Mouse (Mus musculus): ENCODE data around the gene Mlh1.
A peak's percentile ranks its signal among the peaks of the same experiment; 100 is the strongest.

The Mlh1 gene

DNA sequence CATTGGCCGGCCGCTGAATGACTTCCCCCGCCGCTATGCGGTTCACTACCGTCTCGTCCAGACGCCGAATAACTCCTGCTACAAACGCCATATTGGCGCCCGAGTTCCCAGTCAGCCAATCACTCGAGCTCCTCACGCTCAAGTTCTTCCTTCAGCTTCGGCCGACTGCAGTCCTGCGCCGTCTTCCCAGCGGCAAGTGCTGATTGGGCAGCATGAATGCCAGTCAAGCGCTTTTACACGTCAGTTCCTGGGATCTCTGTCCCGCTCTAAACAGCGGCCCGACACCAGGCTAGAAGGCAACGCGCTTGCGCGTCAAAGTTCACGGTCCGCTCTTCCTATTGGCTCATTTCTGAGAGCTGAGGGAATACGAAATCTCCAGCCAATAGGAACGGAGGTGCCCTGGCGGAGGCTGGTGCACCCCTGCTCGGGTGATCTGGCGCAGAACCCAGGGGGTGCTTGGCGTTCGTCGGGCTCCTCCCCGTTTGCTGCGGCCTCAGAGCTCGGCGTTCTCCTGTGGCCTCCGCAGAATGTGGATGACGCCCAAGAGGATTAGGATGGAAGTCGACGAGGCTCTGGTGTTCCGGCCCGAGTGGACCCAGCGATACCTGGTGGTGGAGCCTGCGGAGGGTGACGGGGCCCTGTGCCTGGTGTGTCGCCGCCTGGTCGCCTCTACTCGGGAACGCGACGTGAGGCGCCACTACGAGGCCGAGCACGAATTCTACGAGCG lies at the start of gene Mlh1, which contains the start of gene Epm2aip1:
Mlh1 (minus strand) TSS at position 358 of the 727 bp plus-strand sequence.
Epm2aip1 (plus strand) TSS at position 496 of the 727 bp plus-strand sequence.
- peak; percentile 100 for DNase-seq

DNA sequence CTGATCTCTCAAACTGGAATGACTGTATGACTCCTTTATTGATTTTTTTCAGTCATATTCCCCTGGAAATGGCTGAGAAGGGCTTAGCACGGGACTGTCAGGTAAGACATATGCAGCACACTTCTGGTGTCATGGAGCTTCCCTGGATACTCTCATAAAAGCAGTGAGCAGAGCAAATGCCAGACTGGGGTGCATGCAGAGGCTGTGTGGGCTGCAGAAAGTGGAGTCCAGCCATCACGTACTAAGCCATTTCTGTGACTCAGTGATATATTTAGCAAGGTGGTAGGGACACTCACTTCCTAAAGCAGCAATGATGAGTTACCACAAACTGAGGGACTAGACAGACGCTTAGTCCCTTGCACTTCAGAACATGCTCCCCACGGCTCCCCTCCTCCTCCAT lies 49.3 kb upstream of the Mlh1 start:
- no peak for DNase-seq

GRCm38 (mm10) chr9:111314219-111314618 lies 42.6 kb upstream of the Mlh1 start:
- DNase-seq = peak; percentile 72

- DNase-seq = no peak
Observed at GRCm38 (mm10) chr9:111313793-111314192, 42.2 kb upstream of the Mlh1 start.

DNA sequence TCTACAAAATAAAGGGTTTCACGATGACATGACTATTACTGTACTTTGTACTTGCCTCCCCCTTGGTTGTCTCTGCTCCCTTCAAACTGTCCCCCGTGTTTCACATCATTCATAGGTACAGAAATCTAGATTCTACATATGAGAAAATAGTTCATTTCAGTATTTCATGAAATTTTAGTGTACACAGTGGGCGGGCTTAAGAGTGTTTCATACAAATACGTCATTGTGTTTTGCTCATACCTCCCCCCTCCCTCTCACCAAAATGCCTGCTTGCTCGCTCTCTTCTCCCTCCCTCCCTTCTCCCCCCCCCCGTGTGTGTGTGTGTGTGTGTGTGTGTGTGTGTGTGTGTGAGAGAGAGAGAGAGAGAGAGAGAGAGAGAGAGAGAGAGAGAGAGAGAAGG lies 41.7 kb upstream of the Mlh1 start:
- no peak for DNase-seq

DNA sequence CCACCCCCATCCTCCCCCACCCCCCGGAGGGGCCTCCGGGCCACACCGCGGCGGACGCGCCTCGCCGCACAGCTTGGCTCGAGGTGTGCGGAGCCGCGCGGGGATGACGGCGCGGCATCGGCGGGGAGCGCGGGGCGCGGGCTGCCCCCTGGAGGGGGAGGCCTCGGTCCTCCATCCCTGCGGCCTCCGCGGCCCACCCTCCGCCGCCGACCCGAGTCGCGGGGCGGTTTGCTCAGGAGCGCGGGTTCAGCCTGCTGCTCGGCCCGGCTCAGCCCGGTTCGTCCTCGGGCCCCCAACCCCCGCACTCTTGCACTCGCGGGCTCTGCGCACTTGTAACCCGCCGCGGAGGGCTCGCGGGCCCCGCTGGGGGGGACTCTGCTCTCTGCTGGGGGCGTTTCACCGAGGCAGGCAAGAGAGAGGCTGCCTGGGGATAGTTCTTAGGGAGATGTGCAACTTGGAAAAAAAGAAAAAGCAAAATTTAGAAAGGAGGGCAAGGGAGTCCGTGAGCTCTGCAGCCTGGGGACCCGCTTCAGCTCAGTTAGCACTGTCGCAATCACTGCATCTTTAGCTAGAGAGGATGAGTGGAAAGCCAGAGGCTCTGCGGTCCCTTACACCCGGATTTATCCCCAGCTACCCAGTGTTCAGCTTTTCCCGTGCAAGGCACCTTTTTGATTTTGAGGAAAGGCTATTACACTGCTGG lies 41.0 kb upstream of the Mlh1 start:
- peak; percentile 18 for DNase-seq

DNA sequence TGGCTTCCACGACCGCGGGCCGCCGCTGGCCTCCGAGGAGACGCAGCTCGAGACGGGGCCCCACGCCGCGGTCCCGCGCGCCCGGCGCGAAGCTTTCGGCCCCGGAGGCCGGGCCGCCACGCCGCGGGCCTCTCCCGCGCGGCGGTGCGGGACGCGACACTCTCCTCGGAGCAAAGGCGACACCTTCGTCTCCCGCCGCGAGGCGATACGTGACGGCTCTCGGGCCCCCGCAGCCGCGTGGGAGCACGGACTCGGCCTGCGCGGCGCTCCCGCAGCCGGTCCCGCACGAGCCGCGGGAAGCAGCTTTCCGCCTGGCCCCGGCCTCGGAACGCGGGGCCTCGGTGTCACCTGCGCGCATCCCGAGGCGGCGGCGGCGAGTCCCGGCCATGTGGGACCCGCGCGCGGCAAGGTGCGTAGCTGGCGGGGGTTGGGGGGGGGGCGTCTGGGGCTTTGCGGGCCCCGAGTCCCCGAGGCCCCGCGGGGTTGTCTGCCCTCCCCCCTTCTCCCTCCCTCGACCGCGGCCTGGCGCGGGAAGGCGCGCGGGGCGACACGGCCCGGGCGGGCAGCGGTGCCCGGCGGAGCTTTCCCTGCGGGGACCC lies 40.4 kb upstream of the Mlh1 start:
- no peak for DNase-seq

DNA sequence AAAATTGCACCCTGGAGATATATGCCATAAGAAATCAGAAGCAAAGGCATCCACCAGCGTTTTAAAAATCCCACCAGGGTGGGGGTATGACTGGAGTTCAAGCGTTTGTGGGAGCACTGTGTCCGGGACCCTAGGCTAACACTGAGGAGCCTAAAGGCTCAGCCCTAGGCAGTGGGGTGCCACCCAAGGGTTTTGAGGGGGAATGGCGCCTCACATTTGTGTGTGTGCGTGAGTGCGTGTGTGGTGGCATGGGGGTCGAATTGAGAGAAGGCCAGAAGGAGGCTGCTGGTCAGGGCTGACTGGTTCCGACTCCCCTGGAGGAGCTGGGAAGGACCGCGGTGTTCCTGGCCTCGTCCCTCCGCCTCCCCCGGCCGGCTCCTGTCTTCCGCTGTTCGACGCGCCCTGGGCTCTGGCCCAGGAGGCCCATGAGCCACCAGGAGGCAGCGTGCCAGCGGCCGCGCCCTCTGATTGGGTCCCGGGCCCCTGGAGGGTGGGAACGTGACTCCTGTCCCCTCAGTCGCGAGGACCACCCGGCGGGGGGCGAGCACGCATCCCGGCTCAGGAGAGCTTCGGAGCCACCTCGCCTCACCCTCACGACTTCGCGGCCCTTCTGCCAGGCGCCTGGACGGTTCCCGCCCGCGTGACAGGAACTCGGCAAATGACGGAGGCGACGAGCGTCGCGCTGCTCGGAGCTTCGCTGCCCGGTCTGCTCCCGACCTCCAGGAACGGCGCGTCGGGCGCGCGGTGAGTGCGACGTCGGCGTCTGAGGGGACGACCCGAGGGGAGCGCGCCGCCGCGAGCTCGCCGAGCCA lies 39.6 kb upstream of the Mlh1 start, which contains the start of gene Trank1:
Trank1 (plus strand) TSS at position 709 of the 812 bp plus-strand sequence.
- peak; percentile 53 for DNase-seq

DNA sequence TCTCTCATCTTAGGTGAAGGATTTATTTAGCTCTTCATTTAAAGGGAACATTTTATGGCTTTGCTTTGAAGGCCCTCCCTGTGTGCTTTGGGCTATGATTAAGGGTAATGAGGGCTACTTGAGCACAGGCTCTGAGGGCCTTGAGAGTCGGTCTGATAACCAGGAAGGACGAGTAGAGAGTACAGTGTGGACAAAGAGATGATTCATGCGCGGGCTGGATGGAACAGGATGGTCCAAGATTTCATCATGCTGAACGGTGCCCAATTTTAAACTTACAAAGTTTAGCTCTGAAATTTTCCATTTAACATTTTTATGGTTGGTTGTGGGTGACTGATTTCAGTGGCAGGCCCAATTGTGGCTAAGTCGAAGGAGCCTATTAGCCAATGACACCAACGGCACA lies 34.6 kb upstream of the Mlh1 start:
- DNase-seq = no peak

GRCm38 (mm10) chr9:111304036-111304435 lies 32.4 kb upstream of the Mlh1 start:
- DNase-seq = no peak

DNA sequence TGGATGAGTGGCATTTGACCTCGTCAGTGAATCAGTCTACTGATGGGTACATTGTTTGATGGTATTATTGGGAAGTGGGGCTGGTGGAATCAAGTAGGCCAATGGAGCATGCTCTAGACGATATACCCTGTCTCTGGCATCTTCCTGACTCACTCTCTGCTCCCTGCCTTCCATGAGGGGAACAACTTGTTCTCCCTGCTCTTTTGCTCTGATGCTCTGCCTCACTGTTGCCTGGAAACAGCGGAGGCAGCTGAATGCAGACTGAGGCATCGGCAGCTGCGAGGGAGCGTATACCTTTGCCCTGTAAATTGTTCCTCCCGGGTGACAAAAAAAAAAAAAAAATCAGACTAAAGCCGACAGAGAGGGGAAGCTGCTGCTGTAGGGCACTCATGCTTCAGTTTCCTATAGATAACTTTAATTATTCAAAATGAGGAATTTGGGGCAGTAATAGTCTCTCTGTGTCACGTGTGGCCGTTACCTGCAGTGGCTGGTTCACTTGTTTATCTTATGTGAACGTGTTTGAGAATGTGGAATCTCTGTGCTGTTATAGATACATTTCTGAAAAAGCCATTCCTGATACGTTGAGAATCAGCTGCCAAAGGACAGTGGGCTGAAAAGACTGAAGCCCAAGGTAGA lies 30.7 kb upstream of the Mlh1 start:
- no peak for DNase-seq

DNA sequence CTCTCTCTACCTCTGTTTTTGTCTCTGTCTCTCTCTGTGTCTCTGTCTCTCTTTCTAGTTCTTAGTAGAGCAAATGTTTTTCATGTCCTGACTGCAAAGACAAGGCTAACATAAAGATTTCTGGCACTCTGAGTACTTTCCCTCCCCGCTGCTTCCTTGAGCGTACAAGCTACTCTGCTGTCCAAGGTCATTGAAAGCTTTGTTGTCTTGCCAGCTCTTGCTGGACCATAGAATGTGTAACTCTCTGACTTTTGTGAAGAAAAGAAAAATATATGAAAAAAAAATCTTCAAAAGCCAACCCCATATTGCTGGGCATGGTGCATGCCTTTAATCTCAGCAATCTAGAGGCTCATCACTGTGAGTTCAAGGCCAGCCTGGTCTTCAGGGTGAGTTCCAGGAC lies 27.0 kb upstream of the Mlh1 start:
- DNase-seq = no peak

DNA sequence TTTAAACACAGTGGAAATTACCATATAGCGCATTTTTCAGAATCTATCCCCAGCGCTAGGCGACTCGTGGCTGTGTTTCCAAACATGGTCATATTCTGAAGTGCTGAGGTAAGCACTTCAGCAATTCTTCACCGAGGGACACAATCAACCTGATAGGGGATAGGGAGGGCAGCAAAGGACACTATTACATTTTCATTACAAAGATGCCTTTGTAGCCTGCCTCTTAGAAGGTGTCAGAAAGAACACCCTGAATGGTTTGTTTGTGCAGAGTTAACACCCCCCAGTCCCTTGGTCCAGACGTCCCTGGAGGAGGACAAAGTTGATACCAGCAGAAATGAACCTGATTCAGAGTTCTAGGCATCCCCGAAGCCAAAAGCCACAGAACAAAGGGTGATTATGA lies 24.8 kb upstream of the Mlh1 start:
- no peak for DNase-seq

GRCm38 (mm10) chr9:111295323-111295722 lies 23.7 kb upstream of the Mlh1 start:
- no peak for DNase-seq

- DNase-seq = no peak
Observed at GRCm38 (mm10) chr9:111294911-111295310, 23.3 kb upstream of the Mlh1 start.

GRCm38 (mm10) chr9:111293234-111293633 lies 21.6 kb upstream of the Mlh1 start:
- no peak for DNase-seq

DNA sequence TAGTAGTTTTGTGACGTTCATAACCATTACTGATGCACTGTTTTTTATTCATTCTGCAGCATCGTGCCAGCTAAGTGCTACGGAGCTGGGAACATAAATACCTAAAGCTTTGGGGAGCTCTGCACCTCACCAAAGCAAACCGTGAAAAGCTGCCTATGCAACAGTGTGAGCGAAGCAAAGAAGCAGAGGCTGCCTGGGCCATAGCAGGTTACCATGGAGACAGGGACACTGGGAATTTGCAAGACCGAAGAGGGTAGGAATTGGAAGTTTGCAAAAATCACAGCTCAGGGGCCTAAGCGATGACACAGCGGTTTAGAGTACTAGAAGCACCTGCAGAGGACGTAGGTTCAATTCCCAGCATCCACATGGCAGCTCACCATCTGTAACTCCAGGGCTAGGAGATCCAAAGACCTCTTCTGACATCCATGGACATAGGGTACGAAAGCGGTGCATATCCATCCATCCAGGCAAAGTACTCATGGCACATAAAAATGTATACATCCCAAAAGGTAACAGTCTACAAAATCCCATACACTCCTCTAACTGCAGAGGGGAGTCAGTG lies 19.0 kb upstream of the Mlh1 start:
- DNase-seq = no peak

DNA sequence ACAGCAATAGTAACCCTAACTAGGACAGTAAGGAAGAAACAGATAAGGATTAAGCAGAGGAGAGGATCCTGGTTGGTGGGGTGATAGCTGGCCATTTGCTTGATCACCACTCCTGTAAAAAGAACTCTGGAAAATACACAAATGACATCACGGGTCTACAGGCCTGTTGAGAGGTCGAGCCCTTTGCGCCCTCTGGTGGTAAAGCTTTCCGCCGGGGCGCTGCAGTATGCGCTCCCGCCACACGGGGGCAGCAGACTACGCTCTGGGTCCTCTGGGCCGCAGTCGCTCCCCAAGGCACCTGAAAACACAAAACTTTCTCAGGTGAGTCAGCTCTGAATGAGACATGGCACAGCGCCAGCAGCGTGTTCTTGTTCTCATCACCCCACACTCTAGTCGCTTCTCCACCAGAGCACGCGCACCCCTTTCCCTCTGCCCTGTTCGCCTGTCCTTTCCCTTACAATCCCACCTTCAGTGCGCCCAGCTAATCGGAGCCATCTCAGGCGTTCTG lies 18.3 kb upstream of the Mlh1 start:
- peak; percentile 84 for DNase-seq

- DNase-seq = no peak
Observed at GRCm38 (mm10) chr9:111289294-111289831, 17.8 kb upstream of the Mlh1 start.

DNA sequence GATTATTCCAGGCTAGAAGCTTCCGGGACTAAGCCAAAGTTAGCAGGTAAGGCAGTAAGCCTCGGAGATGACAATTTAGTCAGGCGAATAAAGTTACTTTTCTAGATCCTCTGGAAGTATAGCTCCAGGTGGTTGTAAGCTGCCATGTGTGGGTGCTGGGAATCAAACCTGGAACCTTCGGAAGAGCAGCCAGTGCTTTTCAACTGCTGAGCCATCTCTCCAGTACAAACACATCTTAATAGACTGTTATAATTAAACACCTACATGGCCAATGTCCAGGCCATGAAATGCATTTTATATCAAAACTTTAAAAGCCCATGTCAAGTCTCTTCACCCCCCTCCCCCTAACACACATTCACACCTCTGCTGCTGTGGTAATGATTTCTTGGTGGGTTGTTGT lies 16.4 kb upstream of the Mlh1 start:
- DNase-seq = no peak

- DNase-seq = no peak
Observed at GRCm38 (mm10) chr9:111286468-111286867, 14.9 kb upstream of the Mlh1 start.

DNA sequence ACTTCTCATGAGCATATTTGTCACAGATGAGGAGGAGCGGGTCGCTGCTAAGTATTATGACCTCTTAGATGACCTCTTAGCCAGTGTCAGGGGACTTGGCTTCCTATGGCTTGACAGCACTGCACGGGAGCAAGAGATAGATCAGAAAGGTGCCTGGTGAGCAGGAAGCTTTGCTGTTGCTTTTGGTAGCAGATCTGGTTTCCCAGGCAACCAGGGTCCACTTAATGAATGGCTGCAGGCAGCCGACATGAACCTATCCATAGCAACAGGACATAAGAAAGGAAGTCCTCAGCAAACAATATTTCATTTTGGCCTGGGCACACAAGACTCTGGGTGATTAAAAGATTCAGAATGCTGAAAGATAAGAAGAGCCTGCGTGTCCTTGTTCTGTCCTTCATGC lies 14.1 kb upstream of the Mlh1 start:
- no peak for DNase-seq
